Mouse (Mus musculus) adipocyte (in vitro differentiated cells): ENCODE results near the gene Rad23a.
"Not testable (repeated sequence)": the region's sequence is repeated elsewhere in the genome, so short reads cannot be mapped to it uniquely, and the experiment has no call there.

Experiments
- DNase-seq: peaks from one replicate; pipeline ENCODE4 v3.0.0-alpha.2; 2016; ENCODE audit warnings: low spot score

Rad23a gene

DNA sequence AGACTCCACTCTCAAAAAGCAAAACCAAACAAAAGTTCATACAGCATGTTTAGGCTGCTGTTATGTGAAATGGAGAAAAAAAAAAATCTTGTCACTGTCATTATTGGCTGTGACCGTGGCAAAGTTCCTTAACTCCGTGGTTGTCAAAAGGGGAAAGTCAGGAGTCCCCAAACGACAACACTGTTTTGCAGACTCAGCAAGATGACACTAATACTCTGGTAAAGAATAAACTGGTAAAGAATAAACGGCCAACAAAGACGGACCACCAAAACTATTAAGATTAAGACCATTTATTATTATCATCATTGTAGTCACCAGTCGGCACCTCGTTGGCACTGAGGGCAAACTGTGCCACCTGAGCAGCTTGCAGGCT, 604 bp downstream of the Rad23a start:
- DNase-seq, result no peak

DNA sequence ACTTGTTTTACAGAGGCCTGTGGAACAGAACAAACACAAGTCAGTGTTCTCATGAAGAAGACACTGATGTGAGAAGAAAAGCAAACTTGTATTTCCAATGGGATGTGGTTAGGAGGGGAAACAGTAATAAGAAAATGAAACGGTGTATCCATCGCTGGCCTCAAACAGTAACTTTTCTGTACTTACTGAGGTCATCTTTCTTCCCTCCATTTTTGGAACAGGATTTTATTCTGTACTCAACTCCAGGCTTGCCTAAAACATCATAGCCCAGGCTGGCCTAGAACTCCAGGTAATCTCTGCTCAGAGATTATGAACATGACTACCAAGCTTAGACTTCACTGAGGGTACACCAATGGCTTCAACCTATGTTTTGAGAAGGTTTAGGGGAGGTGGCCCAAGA, 1.1 kb downstream of the Rad23a start:
- DNase-seq, result no peak

DNA sequence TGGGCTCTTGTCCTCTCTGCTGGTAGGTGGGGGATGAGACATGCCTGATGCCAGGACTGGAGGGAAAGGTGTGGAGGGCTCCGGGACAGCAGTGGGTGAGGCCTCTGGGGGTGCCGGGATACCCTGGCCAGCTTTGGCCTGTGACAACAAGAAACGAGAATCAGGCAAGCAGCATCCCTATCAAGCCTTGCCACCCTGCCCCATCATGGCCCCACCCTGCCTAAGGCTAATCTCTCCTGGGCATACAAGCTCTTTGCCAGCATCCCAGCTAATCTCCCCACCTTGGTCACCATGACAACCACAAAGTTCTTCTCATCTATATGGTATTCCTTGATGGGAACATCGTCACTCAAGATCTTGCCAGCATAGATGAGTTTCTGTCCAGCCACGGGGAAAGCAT, 2.0 kb downstream of the Rad23a start:
- DNase-seq, result no peak

DNA sequence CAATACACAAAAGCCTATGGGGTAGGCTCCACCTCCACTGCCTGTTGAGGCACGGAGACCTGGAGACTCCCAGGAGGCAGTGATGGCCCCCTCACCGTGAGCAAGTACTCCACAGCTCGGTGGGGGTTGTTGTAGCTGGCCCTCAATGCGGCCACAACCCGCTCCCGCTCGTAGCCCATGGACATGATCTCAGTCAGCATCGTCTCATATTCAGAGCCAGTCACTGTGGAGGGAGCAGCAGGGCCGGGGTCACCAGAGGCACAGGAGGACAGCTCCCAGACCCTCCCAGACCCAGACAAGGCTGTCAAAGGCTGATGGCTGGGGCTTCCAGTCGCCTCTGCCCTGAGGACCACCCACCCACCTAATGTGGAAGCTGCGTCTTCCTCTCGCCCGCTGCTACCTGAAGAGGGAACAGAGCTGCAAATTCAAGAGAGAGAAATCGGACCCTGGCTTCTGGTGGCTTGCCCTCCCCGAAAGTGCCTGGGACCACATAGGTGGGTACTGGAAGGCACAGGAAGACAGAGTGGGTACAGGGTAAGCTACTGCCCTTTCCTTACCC, 2.5 kb downstream of the Rad23a start:
- DNase-seq, result no peak

DNA sequence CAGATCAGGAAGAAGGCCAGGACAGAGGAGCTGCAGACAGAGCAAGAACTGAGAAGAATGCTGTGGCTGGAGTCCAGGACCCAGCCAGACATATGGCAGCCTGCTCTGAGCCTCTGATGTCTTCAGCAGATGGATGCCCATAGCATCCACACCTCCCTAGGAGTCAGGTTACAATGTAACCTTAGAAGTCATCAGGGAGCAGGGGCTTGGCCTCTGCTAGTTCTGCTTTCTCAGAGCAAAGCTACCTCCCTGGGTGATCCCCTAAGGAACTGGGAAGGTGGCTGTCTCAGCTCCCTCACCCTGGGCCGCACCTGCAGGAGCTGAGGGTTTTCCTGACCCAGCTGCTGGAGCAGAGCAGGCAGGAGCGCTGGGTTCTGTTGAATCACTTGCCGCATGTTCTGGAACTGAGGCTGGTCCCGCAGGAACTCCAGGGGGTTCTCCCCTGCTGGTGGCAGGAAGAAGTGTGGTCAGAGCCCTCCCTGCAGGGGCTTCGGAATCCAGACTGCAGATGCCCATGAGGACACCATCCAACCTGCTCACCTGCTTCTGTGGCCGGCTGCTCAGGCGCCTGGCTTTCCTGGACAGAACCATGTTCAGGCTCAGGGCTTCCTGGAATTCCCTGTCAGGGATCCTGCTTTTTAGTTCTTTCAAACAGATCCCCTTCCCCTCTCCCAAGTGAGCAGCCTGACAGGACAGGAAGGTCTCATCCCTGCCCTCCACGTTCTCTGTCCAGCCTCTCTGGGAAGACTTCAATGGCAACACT, 3.1 kb downstream of the Rad23a start:
- DNase-seq, result no peak

DNA sequence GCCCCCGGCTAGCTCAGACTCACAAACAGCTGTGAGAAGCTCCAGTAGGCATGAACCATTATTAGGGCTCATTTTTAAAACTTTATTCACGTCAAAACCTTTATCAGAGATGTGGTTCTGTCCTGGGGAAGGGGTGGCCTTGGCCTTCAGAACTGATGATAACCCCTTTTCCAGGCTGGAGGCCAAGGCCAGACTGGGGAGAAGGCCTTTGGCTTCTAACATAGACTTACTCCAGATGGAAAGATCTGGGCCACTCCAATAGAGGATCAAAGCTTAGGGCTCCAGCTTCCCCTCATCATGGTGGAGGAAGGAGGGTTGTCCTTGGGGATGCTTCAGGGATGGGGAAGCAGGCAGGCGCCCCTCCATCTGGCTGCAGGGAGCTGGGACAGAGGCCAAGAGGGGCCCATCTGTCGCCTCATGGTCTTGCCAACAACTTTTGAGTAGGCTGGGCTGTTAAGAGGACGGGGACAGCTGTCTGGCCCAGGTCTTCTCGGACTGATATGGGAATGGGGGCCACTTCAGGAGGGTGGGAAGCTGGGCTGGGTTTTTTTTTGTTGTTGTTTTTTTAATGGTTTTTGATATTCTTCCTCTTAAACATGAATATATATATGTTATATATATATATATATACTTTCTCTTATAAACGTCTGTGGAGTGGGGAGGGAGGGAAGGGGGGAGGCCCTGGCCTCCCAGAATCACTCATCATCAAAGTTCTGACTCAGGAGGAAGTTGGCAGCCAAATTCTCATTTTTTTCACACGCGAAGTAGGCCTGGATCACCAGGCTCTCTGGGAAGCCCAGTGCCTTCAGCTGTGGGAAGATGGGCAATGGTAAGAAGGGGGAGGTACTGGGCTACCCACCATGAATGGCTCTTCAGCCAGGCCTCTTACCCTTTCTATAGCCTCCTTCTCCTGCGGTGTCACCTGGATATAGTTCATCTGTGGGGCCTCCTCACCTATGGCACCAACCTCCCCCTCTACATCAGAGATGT, 5.3 kb downstream of the Rad23a start:
- no peak for DNase-seq

DNA sequence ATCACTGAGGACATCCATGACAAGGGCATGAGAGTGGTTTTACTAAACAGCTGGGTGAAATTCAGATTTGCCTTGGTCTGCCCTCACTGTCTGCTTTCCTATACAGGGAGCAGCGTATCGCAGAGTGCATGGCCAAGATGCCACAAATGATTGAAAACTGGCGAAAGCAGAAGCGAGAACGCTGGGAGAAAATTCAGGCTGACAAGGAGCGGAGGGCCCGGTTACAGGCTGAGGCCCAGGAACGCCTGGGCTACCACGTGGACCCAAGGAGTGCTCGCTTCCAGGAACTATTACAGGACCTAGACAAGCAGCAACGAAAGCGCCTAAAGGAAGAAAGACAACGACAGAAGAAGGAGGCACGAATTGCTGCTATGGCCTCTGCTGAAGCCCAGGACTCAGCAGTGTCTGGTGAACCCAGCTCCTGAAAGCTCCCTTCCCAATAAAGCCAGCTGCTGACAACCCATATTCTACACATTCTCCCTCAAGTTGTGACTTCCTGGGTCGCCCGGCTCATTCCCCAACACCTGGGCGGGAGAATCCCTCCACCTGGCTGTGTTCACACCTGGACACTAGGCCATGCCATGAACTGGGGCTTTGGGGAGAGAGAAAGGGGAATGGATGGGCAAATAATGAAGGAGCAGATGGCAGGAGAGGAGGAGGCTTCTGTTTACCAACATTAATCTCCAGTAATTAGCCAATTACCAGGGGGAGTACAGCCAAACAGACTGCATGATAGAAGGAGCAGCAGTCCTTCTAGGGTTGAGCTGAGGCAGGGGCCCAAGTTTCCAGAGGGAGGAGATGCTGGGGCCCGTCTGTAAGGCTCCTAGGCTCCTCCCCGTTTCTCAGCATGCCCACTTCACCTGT, 6.2 kb downstream of the Rad23a start:
- DNase-seq, result no peak

DNA sequence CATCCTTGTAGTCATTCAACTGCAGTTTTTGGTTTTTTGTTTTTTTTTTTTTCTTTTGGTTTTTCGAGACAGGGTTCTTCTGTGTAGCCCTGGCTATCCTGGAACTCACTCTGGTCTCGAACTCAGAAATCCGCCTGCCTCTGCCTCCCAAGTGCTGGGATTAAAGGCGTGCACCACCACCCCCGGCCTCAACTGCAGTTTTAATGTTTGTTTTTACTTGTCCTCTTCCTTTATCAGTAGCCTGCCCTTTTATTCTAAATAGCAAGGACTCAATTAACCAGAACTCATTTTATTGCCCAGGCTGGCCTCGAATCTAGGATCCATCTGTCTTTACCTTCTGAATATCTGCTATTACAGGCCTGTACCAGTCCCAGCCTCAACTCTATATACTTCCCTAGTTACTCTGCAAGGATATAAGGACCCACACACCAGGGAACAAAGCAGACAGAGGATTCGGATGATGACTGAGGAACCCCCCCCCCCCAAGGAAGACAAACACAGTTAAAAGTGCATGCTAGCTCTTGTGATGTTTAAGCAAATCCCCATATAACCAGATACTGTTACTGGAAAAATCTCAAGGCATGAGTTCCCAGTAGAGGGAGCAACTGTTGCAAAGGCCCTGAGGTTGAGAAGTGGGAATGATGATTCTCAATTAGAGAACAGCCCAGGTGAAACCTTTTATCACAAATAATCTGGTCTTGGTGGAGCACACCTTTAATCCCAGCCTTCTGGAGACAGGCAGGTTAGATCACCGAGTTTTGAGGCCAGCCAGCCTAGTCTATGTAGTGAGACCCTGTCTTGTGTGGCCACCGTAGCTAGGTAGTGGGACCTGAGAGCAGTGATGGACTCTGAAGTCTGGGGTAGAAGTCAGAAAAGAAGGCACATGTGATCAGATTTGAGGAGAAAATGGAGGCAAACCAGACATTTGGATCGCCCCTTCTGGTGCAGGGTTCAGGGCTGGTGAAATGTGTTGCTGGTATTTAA, 7.4 kb downstream of the Rad23a start:
- no peak for DNase-seq

DNA sequence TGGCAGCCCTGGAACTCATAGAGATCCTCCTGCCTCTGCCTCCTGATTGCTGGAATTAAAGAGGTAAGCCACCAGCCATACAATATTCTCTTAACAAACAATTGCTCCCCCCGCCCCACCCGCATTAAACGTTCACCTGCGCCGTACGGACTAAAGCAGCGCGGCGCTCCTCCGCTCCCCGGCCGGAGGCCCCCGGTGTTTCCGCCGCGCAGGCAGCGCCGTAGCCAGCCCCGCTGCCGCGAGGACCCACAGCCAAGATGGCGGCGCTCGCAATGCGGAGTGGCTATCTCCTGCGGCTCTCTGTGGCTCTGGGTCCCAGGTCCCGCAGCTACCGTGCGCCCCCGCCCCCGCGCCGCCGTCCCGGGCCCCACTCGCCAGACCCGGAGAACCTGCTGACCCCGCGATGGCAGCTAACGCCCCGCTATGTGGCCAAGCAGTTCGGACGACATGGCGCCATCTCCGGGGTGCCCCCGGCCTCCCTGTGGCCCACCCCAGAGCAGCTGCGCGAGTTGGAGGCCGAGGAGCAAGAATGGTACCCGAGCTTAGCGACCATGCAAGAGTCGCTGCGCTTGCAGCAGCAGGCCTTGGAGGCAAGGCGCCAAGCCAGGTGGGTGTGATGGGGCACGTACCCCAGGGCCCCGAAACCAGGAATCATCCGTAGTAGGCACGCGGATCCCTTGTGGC, 8.3 kb downstream of the Rad23a start:
- peak; percentile 78 for DNase-seq

DNA sequence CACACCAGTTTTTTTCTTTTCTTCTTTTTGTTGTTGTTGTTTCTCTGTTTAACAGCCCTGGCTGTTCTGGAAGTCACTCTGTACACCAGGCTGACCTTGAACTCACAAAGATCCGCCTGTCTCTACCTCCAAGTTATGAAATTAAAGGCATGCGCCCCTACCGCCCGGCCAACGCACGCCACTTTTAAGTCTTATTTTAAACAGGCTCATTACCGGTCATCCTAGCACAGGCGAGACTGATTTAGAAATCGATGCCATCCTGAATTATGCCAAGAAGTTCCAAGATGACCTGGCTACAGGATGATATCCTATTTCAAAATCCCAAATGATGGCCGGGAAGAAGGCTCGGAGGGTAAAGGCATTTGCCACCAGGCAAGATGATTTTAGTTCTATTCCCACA, 9.0 kb downstream of the Rad23a start, which contains the start of gene Gadd45gip1:
Gene Gadd45gip1 (plus strand): TSS at position 33 of the 400 bp plus-strand sequence.
- DNase-seq, result peak; percentile 75

DNA sequence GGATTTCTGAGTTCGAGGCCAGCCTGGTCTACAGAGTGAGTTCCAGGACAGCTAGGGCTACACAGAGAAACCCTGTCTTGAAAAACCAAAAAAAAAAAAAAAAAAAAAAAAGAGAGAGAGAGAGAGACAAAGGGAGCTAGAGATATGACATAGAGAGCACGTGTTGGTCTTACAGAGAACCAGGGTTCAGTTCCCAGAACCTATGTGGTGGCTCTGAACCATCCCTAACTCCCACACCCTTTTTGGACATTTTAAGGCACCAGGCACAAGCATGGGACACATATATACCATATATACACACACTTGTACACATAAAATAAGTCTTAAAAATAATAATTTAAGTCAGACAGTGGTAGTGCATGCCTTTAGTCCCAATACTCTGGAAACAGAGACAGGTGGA, 13.9 kb downstream of the Rad23a start:
- not testable (repeated sequence) for DNase-seq

DNA sequence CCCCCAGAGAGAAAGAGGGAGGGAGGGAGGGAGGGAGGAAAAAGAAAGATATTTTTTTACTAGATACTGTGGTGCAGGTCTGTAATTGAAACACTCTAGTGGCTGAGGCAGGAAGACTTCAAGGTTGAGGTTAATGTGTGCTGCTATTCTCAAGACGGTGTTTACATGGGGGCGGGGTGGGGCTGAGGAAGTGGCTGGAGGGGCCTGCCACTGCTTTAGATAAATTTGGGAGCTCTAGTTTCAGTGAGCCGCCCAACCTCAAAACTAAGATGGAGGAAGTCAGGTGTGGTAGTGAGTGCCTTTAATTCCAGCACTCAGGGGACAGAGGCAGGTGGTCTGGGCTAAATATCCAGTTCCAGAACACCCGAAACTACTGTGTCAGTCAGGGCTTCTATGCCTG, 14.8 kb downstream of the Rad23a start:
- DNase-seq, result no peak

DNA sequence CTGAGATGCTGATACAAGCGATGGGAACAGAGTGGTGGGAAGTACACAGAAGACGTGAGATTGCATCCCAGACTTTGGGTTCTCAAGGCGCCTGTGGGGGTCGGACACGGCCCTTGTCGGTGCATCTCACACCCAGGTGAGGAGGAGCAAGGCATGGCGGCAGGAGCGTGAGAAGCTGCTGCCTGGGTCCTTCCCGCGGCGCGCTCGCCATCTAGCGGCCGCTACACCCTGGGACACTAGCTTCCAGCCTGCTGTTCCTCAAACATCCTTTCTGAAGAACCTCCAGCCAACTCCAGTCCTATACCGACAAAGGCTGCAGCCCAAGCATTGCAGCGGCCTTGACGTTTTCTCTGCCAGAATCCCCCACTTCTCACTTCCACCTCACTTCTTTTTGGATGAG, 16.8 kb downstream of the Rad23a start:
- DNase-seq, result peak; percentile 69

DNA sequence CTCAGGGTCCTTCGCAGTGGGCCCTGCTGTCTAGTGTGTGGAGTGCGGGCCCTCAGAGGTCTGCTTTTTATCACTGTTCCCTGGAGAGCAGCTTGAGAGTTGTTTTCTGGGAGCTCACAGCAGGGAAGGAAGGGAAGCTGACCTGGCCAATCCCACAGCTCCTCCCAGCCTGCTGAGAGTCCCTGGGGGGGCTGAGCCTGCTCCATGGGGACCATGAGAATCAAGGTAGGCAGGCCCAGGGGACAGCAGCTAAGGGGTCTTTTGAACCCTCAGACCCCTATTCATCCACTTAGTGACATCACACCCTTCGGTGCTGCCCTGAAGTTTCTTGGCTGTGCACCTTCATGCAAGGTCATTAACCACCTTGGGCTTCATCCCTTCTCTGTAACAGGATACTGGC, 17.7 kb downstream of the Rad23a start, which contains the start of gene Dand5:
Gene Dand5 (minus strand): TSS at position 101 of the 400 bp plus-strand sequence.
- no peak for DNase-seq

DNA sequence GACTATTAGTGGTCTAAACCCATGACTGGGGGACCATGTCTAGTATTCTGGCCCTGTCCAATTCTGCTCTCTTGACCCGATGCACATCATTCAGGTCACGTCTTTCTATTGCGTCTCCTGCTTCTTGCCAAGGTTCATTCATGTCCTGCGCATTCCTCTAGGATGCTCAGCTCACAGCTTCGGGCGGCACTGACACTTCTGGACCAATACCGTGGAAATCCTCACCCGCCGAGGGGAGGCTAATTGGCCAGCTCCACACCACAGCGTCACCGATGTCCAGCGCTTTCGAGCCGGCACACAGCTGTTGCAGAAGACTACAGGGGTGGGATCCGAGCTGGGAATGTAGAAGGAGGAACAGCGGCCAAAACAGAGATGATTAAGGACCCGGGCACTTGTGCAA, 24.3 kb downstream of the Rad23a start:
- DNase-seq, result no peak

DNA sequence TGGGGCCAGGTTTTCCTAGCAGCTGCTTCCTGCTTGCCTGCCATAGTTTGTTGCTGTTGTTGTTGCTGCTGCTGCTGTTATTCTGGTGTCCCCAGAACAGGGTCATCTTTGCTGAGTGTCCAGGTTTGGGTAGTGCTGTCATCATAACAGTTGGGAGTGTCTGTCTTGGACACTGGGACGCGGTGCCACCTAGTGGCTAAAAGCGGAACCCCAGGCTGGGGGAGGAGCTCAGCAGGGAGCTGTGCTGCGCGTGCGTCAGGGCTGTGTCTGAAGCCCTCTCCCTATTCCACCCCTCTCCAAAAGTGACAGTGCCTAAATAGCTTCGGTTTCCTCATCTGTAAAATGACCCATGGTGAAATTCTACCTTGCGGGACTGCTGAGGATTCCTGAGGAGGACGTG, 24.9 kb downstream of the Rad23a start:
- peak; percentile 96 for DNase-seq

DNA sequence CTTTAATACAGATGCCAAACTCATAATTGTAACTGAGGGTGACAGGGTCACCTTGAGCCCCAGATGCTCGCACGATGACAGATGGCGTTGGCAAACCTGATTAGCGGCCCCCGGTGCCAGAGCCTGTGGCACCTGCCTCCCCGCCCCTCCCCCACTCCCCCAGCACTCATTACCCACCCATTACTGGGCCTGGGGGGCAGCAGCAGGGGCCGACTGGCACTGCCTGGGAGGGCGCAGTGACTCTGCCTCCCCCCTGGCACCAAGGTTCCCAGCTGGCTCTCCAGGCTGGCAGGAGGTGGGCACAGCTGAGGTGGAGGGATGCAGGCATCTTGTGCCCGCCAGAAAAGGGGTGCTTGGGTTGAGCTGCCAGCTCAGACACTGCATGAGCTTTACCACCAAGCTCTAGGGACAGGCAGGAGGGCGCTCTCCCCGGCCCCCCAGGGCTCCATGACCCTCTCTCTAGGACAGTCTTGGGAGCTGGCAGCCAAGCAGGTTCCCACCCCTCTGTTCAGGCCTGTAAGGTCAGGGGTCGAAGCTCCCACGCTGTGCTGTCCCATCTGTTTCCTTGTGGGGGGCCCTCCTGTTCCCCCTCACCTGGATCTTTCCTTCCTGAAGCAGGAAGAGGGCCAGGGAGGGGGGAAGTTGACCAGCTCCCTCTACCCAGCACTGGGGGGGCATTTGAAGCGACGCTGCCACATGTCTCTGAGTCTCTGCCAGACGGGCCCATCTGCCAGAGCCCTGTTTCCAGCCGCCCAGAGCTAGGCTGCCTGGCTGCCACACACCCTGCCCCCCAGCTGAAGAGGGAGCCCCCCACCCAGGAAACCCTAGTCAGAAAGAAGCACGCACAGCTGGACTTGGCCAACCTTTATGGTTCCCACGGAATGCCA, 25.7 kb downstream of the Rad23a start:
- DNase-seq, result no peak

DNA sequence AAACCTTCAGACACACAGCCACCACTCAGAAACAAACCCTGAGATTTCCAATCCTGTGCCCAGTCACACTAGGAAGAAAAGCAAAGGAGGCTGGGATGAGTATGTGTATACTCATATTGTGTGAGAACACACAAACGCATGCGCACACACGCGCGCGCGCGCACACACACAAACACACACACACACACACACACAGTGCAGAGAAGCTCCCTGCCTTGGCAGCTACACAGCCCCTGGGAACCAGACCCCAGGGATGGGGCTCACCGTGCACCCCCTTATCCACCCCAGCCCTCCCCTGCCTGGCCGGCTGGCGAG, 26.3 kb downstream of the Rad23a start:
- no peak for DNase-seq

DNA sequence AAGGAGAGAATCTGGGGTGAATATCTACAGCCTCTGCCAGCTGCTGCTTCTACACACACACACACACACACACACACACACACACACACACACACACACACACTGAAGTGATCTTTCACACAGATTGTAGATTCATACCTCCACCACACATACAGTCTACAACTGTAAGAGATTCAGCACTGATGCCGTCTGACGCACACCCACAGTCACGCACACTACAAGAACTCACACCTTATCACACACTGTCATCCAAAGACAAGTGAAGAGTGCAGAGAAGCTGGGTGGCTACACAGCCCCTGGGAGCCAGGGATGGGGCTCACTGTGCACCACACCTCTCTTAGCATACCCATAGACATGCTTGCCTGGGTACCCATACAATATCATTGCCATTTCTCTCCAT, 26.6 kb downstream of the Rad23a start:
- no peak for DNase-seq
